9 mouse cellular contexts compared by ENCODE assay signal in genomic region chrX:57338371-57339211, GRCm38 (mm10). TPM values are rescaled to one million over a fixed set of nuclear protein-coding genes. Genes with fewer than 3 reads are reported as not detected.
DNase-seq lines count a peak whose midpoint lies in the region; ATAC-seq and TF ChIP-seq lines count a peak whose summit lies in the region.
"Had no signal": no experiment of that assay in that cellular context is flagged by ENCODE, and none has a peak within 500 bp of the region (broad histone marks: within the 10 kb centered on the region; RNA-seq: fewer than 3 reads in every experiment).

Arhgef6 (minus strand) TSS chrX:57338729.

- no peaks in the 10 kb centered on the region for H3K9me3 ChIP-seq in hindbrain, postnatal 0 days (ENCODE audit: low read length)
- no peaks in the 10 kb centered on the region for H3K9me3 ChIP-seq in hindbrain, embryonic 10.5 days
- H3K9me3 ChIP-seq in heart, embryonic 15.5 days (replicated peaks): no peaks in the 10 kb centered on the region
- no peaks in the 10 kb centered on the region for H3K9me3 ChIP-seq in lung, embryonic 15.5 days

- peak; percentile 64; the same call in 1 of the 2 replicates for ATAC-seq in hindbrain, postnatal 0 days
- ATAC-seq in heart, embryonic 15.5 days (replicated peaks; ENCODE audit: insufficient number of reproducible peaks, insufficient read depth, low FRiP score, low read depth): no peak
- no peak for ATAC-seq in lung, embryonic 15.5 days (ENCODE audit: borderline replicate concordance, extremely low read depth, low FRiP score, low TSS enrichment)
- ATAC-seq: Patski had no signal

- H3K36me3 ChIP-seq in hindbrain, postnatal 0 days (ENCODE audit: insufficient read depth, low read length): no peaks in the 10 kb centered on the region
- no peaks in the 10 kb centered on the region for H3K36me3 ChIP-seq in hindbrain, embryonic 10.5 days
- no peaks in the 10 kb centered on the region for H3K36me3 ChIP-seq in heart, embryonic 15.5 days
- no peaks in the 10 kb centered on the region for H3K36me3 ChIP-seq in lung, embryonic 15.5 days

- H3K4me2 ChIP-seq in hindbrain, postnatal 0 days (ENCODE audit: low read depth, low read length): no peak within 1 kb of the TSS
- H3K4me2 ChIP-seq in heart, embryonic 15.5 days: peak within 1 kb of the TSS; percentile 36
- peak within 1 kb of the TSS; percentile 5; the same call in 1 of the 2 replicates for H3K4me2 ChIP-seq in lung, embryonic 15.5 days

- 62% methylated on average over 18 of the region's 18 CpGs for whole genome bisulfite sequencing in hindbrain, postnatal 0 days
- 71% methylated on average over 18 of the region's 18 CpGs for WGBS in hindbrain, embryonic 10.5 days
- 47% methylated on average over 18 of the region's 18 CpGs for WGBS in heart, embryonic 15.5 days
- 39% methylated on average over 18 of the region's 18 CpGs for WGBS in lung, embryonic 15.5 days

- no peak within 1 kb of the TSS for H3K9ac ChIP-seq in hindbrain, postnatal 0 days (replicated peaks; ENCODE audit: low read length)
- H3K9ac ChIP-seq in heart, embryonic 15.5 days: no peak within 1 kb of the TSS
- H3K9ac ChIP-seq in lung, embryonic 15.5 days: no peak within 1 kb of the TSS

- H3K4me3 ChIP-seq in hindbrain, postnatal 0 days (ENCODE audit: low read length): no peak within 1 kb of the TSS
- H3K4me3 ChIP-seq in hindbrain, embryonic 10.5 days: no peak within 1 kb of the TSS
- H3K4me3 ChIP-seq in brown adipose tissue, adult 24 weeks (ENCODE audit: insufficient read depth, low read depth, low read length): peak within 1 kb of the TSS; percentile 90
- H3K4me3 ChIP-seq in heart, embryonic 15.5 days: 0 out of 2 replicates have a peak within 1 kb of the TSS, but pooled peaks have one; percentile 7
- H3K4me3 ChIP-seq in lung, embryonic 15.5 days: no peak within 1 kb of the TSS

- TF ChIP-seq CTCF in hindbrain, postnatal 0 days (IDR thresholded peaks at IDR 0.05; ENCODE audit: low read depth): no peak

- no peak within 1 kb of the TSS for H3K27ac ChIP-seq in hindbrain, postnatal 0 days
- no peak within 1 kb of the TSS for H3K27ac ChIP-seq in hindbrain, embryonic 10.5 days
- peak within 1 kb of the TSS; percentile 99 for H3K27ac ChIP-seq in brown adipose tissue, adult 24 weeks (replicated peaks; ENCODE audit: low read depth, low read length)
- H3K27ac ChIP-seq in heart, embryonic 15.5 days: peak within 1 kb of the TSS; percentile 12; the same call in 1 of the 2 replicates
- H3K27ac ChIP-seq in lung, embryonic 15.5 days: peak within 1 kb of the TSS; percentile 47; the same call in 1 of the 2 replicates

- H3K4me1 ChIP-seq in hindbrain, postnatal 0 days (ENCODE audit: insufficient read depth, low read length): no peaks in the 10 kb centered on the region
- no peaks in the 10 kb centered on the region for H3K4me1 ChIP-seq in hindbrain, embryonic 10.5 days (replicated peaks)
- H3K4me1 ChIP-seq in brown adipose tissue, adult 24 weeks (ENCODE audit: control insufficient read depth, insufficient read depth, insufficient read length, low read length): no peaks in the 10 kb centered on the region; the same call in none of the 2 replicates
- 0 out of 2 replicates have a peak, but pooled peaks cover 3% of the 10 kb centered on the region for H3K4me1 ChIP-seq in heart, embryonic 15.5 days (replicated peaks)
- H3K4me1 ChIP-seq in lung, embryonic 15.5 days: no peaks in the 10 kb centered on the region

- DNase-seq in hindbrain, postnatal 0 days (ENCODE audit: low spot score): peak; percentile 24
- no peak for DNase-seq in hindbrain, embryonic 10.5 days (ENCODE audit: low spot score)
- peak; percentile 60 for DNase-seq in CD4-positive, CD25-positive, alpha-beta regulatory T cell, adult 2 months (ENCODE audit: low read depth, low spot score)
- DNase-seq in thymus, postnatal 36 days: peak; percentile 29 to 49
- DNase-seq in frontal cortex, postnatal 14 days (ENCODE audit: low spot score in 2 of 2): no peak

- H3K27me3 ChIP-seq in hindbrain, postnatal 0 days (ENCODE audit: insufficient read depth, low read length): no peaks in the 10 kb centered on the region
- H3K27me3 ChIP-seq in hindbrain, embryonic 10.5 days (ENCODE audit: insufficient read depth, poor library complexity, severe bottlenecking): no peaks in the 10 kb centered on the region
- H3K27me3 ChIP-seq in heart, embryonic 15.5 days: no peaks in the 10 kb centered on the region
- no peaks in the 10 kb centered on the region for H3K27me3 ChIP-seq in lung, embryonic 15.5 days

RNA-seq across cellular contexts. Expression of gene Arhgef6, which starts in this region (rescaled TPM):
- total RNA-seq in hindbrain, postnatal 0 days (2014; rRNA removed): 5.4 and 8.4 TPM in 2 replicates
- polyA plus RNA-seq in hindbrain, postnatal 0 days (2015; fragmentation: Nextera tagmentation; extraction: Ambion mirVana): 4.6 and 4.7 TPM in 2 replicates
- 4.1 and 4.2 TPM in 2 replicates for polyA plus RNA-seq in hindbrain, embryonic 10.5 days (2016; fragmentation: Nextera tagmentation; extraction: Ambion mirVana)
- polyA plus RNA-seq in brown adipose tissue, adult 24 weeks (2012; ENCODE audit: insufficient read depth, insufficient read length, missing spikeins): 15.1 and 22.8 TPM in 2 replicates
- 35.6 and 36.0 TPM in 2 replicates for polyA plus RNA-seq in heart, embryonic 15.5 days (2015; fragmentation: Nextera tagmentation; extraction: Ambion mirVana)
- polyA plus RNA-seq in lung, embryonic 15.5 days (2015; fragmentation: Nextera tagmentation; extraction: Ambion mirVana): 15.8 and 20.6 TPM in 2 replicates

Comparison
In these comparisons a context has a peak if more than half of its experiments do, and no peak if none do; other contexts are left out.
1. DNase-seq: peak in hindbrain, postnatal 0 days (single experiment), CD4-positive, CD25-positive, alpha-beta regulatory T cell, adult 2 months (single experiment) and thymus, postnatal 36 days (2 of 2); none in hindbrain, embryonic 10.5 days (single experiment) and frontal cortex, postnatal 14 days (0 of 2).
2. H3K27ac ChIP-seq: peak in brown adipose tissue, adult 24 weeks (single experiment), heart, embryonic 15.5 days (single experiment) and lung, embryonic 15.5 days (single experiment); none in hindbrain, postnatal 0 days (single experiment) and hindbrain, embryonic 10.5 days (single experiment).
3. H3K4me3 ChIP-seq: peak in brown adipose tissue, adult 24 weeks (single experiment) and heart, embryonic 15.5 days (single experiment); none in hindbrain, postnatal 0 days (single experiment), hindbrain, embryonic 10.5 days (single experiment) and lung, embryonic 15.5 days (single experiment).